Mouse (Mus musculus) forebrain, embryonic 11.5 days (tissue): ENCODE data around the gene Lrig1. TPM values are rescaled to one million over a fixed set of nuclear protein-coding genes. Genes with fewer than 3 reads are reported as not detected.
"Not testable (repeated sequence)": the region's sequence is repeated elsewhere in the genome, so short reads cannot be mapped to it uniquely, and the experiment has no call there.

Experiments
- ATAC-seq: fragments of 200-750 bp; cut with Nextera tagmentation; replicated peaks from 2 replicates; pipeline ENCODE4 v1.8.0; 2017; ENCODE audit warnings: moderate TSS enrichment; ENCODE audit not compliant: low FRiP score
- DNase-seq: peaks from one replicate; pipeline ENCODE4 v3.0.0-alpha.2; 2017; ENCODE audit warnings: low spot score
- H3K27ac ChIP-seq: fragments of 300-500 bp; sonication (generic); 2 replicates; pipeline ENCODE4 v1.5.1; 2014; ENCODE audit warnings: low read depth, low read length
- H3K27me3 ChIP-seq: fragments of 300-500 bp; sonication (generic); 2 replicates; pipeline ENCODE4 v1.6.1; 2014; ENCODE audit warnings: mild to moderate bottlenecking, low read length, mixed read lengths; ENCODE audit not compliant: control insufficient read depth, insufficient read depth
- H3K36me3 ChIP-seq: fragments of 300-500 bp; sonication (generic); 2 replicates; pipeline ENCODE4 v1.6.1; 2014; ENCODE audit warnings: mild to moderate bottlenecking, low read length, moderate library complexity, mixed read lengths; ENCODE audit not compliant: control insufficient read depth, insufficient read depth
- H3K4me1 ChIP-seq: fragments of 300-500 bp; sonication (generic); replicated peaks from 2 replicates; pipeline ENCODE4 v1.6.1; 2014; ENCODE audit warnings: low read length, mixed read lengths; ENCODE audit not compliant: control insufficient read depth, insufficient read depth
- H3K4me2 ChIP-seq: fragments of 300-500 bp; sonication (generic); 2 replicates; pipeline ENCODE4 v1.6.1; 2014; ENCODE audit warnings: low read depth, mild to moderate bottlenecking, low read length, moderate library complexity, mixed read lengths; ENCODE audit not compliant: severe bottlenecking
- H3K4me3 ChIP-seq: fragments of 300-500 bp; sonication (generic); 2 replicates; pipeline ENCODE4 v1.5.1; 2014; ENCODE audit warnings: low read depth, low read length
- H3K9ac ChIP-seq: fragments of 300-500 bp; sonication (generic); 2 replicates; pipeline ENCODE4 v1.6.1; 2014; ENCODE audit warnings: low read length
- H3K9me3 ChIP-seq: fragments of 300-500 bp; sonication (generic); 2 replicates; pipeline ENCODE4 v1.6.1; 2016; ENCODE audit warnings: low read length, mixed read lengths; ENCODE audit not compliant: control insufficient read depth
- WGBS: fragments of 180-500 bp; shearing (Covaris S2); extraction: QIAGEN DNeasy Blood & Tissue Kit; methylation state at CpG from one replicate; pipeline ENCODE4 v1.1.7; 2014; 5-methylcytosine and 5-hydroxymethylcytosine counted together
- microRNA-seq: library from miRNA; unstranded; fragments of <30 nt; microRNA quantifications from one replicate; pipeline ENCODE4, GENCODE M21; 2016; ENCODE audit not compliant: insufficient number of aligned reads
- polyA plus RNA-seq: library from polyadenylated mRNA; unstranded; fragments of >200 nt; fragmentation: Nextera tagmentation; extraction: Ambion mirVana; gene quantifications from 2 replicates; pipeline ENCODE4 v1.2.1, GENCODE M21; 2014

Lrig1 gene
- polyA plus RNA-seq, 1 experiment from 2014 or later: 21.7 TPM

DNA sequence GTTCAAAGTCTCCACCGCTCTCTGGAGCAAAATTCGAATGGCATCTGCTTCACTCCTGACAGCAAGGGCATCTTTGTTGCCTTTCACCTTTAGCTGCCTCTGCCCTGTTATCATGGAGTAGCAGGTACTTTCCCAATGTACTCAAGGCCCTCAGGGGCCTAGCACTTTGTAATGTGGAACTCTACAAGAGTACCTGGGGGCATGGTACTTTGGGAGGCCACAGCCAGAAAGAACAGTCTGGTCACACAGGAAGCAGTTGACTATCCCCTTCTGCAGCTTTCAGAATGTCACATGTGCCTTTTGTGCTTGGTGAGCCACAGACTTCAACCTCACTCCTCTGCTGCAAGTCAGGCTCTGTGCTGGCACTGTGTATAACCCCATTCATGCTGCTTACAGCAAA lies 134.2 kb downstream of the Lrig1 start:
- WGBS: 95% methylated on average over 2 of the region's 2 CpGs
- no peak for ATAC-seq
- H3K9me3 ChIP-seq: no peaks in the 10 kb centered on the region

DNA sequence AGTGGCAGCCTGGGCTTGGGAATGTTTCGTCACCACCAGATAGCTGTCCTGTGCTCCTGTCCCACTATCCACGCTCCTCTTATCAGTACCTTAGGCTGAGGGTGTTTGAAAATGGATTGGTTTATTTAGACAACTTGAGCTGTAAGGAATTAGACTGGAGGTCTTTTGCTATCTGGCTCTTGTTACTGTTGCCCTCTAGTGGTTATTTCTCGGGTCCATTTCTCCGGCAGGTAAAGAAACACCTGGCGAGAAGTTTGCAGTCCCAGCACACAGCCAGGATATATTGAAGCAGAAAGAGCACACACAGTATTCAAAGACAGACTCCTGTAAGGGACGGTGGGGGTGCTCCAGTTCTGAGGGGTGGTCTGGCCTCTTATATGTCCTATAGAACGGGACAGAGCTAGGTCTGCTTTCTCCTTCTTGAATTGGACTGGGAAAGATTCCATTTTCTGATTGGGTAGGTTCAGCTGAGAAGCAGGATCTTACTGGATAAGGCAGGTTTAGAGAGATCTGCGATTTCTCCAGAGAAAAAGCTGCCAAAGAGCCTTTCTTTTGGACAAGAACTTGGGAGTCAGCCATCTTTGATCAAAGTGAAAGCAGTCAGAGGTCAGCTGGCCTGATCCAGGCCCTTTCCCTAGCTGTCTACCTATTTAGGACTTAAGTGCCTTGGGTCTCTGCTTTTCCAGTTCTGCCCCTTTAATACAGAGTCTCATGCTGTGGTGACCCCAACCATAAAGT lies 136.6 kb downstream of the Lrig1 start:
- WGBS: 59% methylated on average over 8 of the region's 8 CpGs
- DNase-seq: no peak

More for the DNA sequence above, 134.2 kb downstream of the Lrig1 start:
- H3K27ac ChIP-seq: no peak overlapping the region
- no peaks in the 10 kb centered on the region for H3K27me3 ChIP-seq
- H3K4me3 ChIP-seq: no peak overlapping the region
- no peak overlapping the region for H3K4me2 ChIP-seq
- DNase-seq: no peak
- H3K9ac ChIP-seq: no peak overlapping the region
- H3K4me1 ChIP-seq: no peaks in the 10 kb centered on the region
- no peaks in the 10 kb centered on the region for H3K36me3 ChIP-seq

DNA sequence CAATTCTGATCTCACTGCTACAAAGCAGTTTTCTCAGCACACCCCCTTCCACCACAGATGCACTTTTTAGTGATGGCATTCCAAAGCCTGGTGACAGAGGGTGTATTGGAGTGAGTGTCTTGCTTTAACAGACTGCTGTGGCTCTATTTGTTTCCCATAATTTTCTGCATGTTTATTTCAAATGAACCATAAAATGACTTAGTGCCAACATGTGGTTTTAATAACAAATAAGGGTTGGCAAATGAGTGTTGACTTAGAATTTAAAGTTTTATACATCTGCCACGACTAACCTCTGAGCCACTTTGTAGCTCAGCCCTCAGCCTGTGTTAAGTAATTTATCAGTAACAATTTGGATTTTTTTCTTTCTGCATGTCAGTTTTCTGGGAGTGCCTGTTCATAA lies 138.6 kb downstream of the Lrig1 start:
- no peak overlapping the region for H3K9ac ChIP-seq
- no peak overlapping the region for H3K27ac ChIP-seq
- no peak overlapping the region for H3K4me3 ChIP-seq
- no peaks in the 10 kb centered on the region for H3K36me3 ChIP-seq
- H3K4me1 ChIP-seq: no peaks in the 10 kb centered on the region
- WGBS: 84% methylated on average over 1 of the region's 1 CpGs
- H3K4me2 ChIP-seq: no peak overlapping the region
- no peaks in the 10 kb centered on the region for H3K9me3 ChIP-seq
- ATAC-seq (no peak), DNase-seq (no peak)
- H3K27me3 ChIP-seq: no peaks in the 10 kb centered on the region

More for the DNA sequence above, 136.6 kb downstream of the Lrig1 start:
- Histone ChIP-seq H3K9ac (no peak overlapping the region), H3K9me3 (no peaks in the 10 kb centered on the region), H3K4me1 (no peaks in the 10 kb centered on the region), H3K4me2 (no peak overlapping the region), H3K4me3 (no peak overlapping the region), H3K27ac (no peak overlapping the region), H3K36me3 (no peaks in the 10 kb centered on the region), H3K27me3 (no peaks in the 10 kb centered on the region)
- no peak for ATAC-seq

- H3K9ac ChIP-seq: no peak overlapping the region
- no peaks in the 10 kb centered on the region for H3K36me3 ChIP-seq
- H3K9me3 ChIP-seq: no peaks in the 10 kb centered on the region
- 97% methylated on average over 1 of the region's 1 CpGs for WGBS
- no peaks in the 10 kb centered on the region for H3K4me1 ChIP-seq
- no peak for DNase-seq
- no peak overlapping the region for H3K4me2 ChIP-seq
- no peak overlapping the region for H3K4me3 ChIP-seq
- ATAC-seq: no peak
- H3K27me3 ChIP-seq: no peaks in the 10 kb centered on the region
- H3K27ac ChIP-seq: no peak overlapping the region
Measured at GRCm38 (mm10) chr6:94560896-94561295, 139.1 kb downstream of the Lrig1 start.

DNA sequence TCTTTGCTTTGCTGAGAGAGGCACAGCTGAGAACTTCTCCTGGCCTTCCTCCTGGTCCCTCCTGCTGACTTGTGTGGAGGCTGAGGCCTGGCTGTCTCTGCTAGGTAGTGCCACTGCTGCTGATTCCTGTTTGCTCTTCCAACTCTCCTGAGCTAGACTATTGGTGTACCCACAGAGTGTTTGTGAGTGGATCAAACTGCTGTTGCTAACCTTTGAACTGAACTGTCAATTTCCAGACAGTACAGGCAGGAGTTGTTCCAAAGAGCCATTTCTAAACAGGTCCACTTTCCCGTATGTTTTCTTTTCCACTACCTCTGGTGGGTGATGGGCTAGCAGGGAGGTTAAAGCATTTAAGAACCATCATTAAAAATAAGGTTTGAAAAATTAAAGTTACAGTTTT lies 141.4 kb downstream of the Lrig1 start:
- H3K4me3 ChIP-seq, DNase-seq, H3K4me1 ChIP-seq, H3K4me2 ChIP-seq, ATAC-seq, H3K9ac ChIP-seq, H3K9me3 ChIP-seq, H3K27ac ChIP-seq, H3K36me3 ChIP-seq, H3K27me3 ChIP-seq: not testable (repeated sequence)
- 80% methylated on average over 1 of the region's 1 CpGs for WGBS

Small RNAs within 50 kb of the gene (microRNA-seq; reads per million reads assigned to microRNA genes)
- gene Mir7041: 3.4 reads per million

Other genes with a start within 250 kb of the Lrig1 start
- gene Slc25a26, start 199.8 kb downstream of the Lrig1 start, polyA plus RNA-seq: 7.0 and 7.4 TPM in 2 replicates